Mouse (Mus musculus) spleen, adult 12 weeks (tissue): ENCODE data around the gene 5031439G07Rik.
"Not testable (repeated sequence)": the region's sequence is repeated elsewhere in the genome, so short reads cannot be mapped to it uniquely, and the experiment has no call there.

Experiments used
- DNase-seq: peaks from one replicate; pipeline ENCODE4 v3.0.0; 2022; ENCODE audit warnings: low spot score

5031439G07Rik gene

DNA sequence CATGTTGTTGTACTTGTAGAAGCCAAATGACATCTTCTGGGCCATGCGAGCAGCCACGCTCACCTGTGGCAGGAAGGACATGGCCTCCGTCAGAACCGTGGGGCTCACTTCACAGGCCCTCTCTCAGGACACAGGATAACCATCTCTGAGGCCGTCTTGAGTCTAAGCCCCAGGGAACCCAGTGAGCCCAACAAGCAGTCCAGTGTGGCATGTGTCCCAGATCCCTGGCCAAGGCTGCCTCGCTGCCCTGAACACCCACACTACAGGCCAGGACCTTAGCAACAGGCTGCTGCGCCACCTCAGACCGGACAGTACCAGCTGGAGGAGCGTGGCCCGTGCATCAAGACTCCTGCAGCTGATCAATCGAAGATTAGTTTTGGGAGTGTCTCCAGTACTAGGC, 35.1 kb downstream of the 5031439G07Rik start:
- DNase-seq: no peak

DNA sequence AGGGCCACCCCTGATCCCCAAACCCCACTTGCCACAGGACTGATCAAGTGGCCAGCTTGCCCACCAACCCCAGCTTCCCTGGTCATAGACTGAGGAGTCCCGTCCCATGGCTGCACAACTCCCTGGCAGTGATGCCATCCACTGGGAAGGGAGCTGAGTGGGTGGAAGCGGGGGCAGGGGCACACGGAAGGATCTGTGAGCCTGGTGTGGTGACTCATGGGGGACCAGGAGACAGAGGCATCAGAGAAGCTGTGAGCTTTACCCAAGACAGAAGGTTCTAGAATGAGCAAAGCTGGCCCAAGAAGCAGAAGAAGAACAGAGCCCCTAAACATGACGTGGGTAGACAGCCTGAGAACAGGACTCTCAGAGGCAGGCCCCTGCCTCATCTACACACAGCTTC, 38.3 kb downstream of the 5031439G07Rik start:
- no peak for DNase-seq

DNA sequence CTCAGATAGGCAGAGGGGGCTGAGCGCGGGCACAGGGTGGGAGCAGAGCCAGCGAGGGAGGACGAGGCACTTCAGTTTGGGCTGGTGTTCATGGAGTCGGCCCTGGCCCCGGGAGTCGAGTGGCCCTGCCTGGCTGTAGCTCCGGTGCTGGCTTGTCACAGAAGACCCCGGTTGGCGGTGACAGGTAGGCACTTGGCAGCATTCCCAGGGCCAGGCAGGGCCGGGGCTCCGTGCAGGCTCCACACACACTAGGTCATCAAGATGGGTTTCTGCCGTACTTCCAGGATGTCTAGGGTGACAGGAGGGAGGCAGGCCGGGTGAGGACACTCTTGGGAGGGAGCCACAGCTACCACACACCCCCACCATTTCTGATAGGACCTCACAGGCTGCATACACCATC, 39.4 kb downstream of the 5031439G07Rik start:
- DNase-seq: no peak

DNA sequence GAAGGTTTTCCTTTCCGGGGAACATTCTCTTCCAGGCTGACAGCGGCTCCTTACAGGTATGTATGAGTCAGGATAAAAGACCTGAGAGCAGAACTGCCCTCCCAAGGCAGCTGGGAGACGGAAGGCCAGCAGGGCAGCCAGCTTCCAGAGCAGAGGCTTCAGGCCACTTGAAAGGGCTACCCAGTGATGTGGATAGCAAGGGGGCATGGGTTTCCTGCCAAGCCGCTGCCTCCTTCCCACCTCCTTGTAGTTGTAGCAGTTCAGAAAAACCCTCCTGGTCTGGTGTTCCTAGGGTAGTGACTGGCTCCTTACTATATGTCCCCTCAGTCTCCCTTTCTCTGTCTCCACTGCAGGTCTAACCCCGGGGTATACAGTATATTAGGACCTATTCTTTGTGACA, 44.0 kb downstream of the 5031439G07Rik start:
- no peak for DNase-seq

DNA sequence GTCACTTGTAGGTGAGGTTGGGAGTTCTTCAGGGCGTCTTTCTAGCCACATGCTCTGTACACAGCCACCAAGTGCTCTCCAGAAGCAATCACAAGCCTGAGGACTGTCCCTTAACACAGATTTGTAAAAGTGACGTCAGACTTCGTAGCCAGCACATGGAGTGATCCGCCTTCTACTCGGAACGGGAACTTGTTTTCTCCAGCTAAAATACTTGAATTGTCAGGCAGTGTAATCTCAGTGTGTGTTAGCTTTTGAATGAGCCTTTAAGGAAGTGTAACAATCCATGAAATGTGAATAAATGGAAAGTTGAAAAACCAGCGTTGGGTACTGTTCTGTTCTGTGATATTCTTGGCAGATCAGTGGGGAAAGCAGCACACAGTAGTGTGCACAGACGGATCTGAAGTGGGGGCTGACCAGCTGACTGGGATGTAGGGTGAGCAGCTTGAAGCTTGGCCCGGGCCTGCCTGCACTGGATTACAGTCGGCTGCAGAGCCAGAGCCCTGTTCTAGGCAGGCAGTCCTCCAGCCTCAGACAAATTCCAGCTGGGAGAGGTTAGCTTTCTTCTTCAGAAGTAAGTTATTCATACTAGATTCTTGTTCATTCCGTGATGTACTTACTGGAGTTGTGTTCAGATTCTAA, 45.6 kb downstream of the 5031439G07Rik start:
- DNase-seq: no peak

DNA sequence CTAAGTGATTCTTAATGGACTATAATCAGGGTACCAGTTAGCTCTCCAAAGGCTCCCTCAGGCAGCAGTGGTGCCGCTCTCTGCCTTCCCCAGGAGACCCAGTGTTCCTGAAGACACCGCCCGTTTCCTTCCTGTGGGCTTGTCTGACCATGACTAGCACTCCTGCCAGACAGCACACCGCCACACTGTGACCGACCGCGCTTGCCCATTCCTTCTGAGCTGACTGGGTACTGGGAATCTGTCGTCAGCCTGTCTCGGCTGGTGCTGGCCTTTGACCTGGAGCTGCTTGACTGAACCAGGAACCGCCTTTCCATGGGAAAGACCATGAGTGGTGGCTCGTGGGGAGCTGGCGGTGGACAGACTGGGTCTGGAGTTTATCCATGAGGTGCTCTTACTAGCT, 48.2 kb downstream of the 5031439G07Rik start:
- no peak for DNase-seq

DNA sequence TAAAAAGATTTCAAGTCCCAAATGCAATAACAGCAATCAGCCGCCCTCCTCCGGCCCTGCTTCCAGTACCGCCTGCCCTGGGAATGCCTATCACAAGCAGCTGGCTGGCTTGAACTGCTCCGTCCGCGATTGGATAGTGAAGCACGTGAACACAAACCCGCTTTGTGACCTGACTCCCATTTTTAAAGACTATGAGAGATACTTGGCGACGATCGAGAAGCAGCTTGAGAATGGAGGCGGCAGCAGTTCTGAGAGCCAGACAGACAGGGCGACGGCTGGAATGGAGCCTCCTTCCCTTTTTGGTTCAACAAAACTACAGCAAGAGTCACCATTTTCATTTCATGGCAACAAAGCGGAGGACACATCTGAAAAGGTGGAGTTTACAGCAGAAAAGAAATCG, 53.5 kb downstream of the 5031439G07Rik start:
- no peak for DNase-seq

DNA sequence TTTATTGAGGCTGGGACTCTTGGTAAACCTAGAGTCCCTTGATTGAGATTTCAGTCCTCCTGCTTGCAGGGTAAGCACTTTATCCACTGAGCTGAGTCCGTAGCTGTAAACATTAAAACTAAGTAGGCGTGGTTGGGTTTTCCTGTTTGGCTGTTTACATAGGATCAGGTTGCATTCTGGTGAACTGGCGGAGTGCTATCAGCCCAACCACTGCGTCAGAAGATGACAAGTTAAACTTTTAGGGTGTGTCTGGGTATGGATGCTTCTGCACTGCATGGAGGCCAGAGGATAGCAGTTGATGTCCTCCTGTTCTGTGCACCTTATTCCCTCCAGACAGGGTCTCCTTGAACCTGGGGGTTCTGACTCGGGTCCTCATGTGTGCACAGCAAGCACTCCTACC, 56.0 kb downstream of the 5031439G07Rik start:
- DNase-seq: no peak

DNA sequence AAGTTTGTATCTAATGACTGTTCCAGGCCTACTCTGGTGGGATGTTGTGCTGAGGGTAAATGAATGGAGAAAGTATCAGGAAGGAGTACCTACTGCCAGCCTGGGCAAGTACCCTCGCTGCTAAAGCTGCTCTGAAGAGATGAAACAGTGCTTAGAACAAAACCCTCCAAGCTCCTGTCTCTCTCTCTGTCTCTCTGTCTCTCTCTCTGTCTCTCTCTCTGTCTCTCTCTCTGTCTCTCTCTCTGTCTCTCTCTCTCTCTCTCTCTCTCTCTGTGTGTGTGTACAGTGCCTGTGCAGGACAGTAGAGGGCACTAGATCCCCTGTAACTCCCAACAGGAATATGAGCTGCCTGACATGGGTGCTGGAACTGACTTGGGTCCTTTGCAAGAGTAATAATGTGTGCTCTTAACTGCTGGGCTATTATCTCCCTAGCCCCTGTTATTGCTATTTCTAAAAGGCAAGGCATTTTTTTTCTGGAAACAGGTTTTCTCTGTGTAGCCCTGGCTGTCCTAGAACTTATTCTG, 62.8 kb downstream of the 5031439G07Rik start:
- no peak for DNase-seq

DNA sequence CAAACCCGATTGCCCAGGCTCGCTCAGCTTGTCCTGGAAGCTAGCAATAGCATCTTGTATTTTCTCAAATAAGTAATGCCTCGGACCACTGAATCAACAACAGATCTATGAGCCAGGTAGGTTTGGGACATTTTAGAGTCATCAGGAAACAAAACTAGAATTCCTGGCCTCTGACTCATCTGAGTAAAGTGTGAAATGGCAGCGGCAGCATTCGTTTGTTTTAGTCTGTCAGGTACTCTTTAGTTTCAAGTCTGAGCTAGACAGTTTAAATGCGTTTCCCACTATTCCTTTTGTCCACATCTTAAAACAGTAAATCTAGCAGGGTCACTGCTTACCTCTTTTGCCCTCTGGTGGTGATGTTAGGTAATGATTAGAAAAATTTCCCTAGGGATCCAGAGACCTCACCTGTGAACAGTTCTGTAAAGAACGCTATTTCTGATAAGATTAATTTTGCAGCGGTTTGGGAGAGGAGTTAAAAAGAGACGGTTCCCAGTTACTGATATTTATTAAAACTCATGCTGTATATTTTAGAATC, 63.5 kb downstream of the 5031439G07Rik start:
- DNase-seq: peak; percentile 2

DNA sequence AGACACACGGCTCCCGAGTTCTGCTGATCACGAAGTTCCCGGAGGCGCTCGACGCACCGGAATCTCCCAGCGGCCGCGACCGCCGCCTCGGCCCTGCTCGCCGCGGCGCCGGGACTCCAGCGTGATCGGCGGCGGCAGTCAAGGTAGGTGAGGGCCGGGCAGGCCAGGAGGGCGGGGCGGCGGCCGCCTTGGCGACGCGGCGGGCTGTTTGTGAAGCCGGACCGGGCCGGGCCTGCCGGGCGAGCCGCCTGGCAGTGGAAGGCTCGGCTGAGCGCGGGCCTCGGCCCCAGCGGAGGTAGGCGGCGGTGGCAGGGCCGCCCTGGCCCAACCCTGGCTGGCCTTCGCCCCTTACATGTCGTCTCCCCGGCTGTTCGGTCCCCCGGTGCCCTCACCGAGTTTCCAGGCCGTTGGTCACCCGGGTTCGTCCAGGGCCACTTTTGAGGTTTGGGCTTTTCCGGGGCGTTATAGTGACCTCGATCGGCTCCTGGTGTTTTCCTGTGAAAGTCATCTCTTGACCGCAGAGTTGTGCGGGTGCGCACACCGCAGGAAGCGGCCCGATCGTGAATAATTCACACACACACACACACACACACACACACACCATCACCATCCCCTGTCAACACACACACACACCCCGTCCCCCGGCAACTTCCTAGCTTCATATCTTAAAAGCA, 64.7 kb downstream of the 5031439G07Rik start:
- DNase-seq: no peak

DNA sequence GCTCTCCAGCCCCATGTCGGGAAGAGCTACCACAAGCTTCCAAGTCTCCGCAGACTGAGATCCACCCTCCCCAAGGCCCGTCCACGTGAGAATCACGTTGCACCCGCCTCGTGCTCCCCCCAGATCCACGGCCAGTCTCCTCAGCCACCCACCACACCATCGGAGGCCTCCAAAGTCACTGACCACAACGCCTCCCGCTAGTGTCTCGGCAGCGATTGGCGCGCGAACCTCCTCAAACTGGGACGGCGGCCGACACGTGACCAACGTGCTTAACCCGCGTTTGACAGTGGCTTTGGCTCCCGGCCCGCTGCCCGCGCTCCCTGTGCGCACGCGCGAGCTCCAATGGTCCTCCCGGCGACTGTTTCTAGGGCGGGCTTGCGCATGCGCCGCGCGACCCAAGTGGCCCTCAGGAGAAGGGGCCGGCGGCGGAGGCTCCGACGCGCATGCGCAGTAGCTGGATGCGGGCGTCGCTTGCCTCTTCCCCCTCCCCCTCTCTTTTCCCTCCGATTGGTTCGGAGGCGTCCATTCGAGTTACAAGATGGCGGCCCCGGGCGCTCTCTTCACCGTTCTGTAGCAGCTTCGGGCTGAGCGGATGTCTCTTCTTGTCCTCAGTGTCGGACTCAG, 65.4 kb downstream of the 5031439G07Rik start, which contains the start of gene Nup50:
Gene Nup50 (plus strand): TSS at position 528 of the 624 bp plus-strand sequence.
- peak; percentile 100 for DNase-seq

DNA sequence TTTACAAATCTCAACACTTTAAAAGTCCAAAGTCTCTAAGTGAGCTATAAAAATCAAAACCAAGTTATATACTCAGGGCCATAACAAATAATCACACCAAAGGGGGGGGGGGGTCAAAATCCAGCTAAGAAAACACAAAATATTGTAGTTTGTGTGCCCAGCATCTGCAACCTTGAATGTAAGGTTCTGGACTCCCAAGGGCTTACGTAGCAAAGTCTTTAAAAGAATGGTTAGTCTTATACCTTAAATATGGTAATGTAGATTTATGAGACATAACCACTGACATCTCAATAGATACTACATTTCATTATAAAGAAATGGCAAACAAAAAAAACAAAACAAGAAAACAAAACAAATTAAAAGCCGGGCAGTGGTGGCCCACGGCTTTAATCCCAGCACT, 68.4 kb downstream of the 5031439G07Rik start, which contains the start of gene Gm29666:
Gene Gm29666 (minus strand): TSS at position 101 of the 400 bp plus-strand sequence.
- DNase-seq: no peak

DNA sequence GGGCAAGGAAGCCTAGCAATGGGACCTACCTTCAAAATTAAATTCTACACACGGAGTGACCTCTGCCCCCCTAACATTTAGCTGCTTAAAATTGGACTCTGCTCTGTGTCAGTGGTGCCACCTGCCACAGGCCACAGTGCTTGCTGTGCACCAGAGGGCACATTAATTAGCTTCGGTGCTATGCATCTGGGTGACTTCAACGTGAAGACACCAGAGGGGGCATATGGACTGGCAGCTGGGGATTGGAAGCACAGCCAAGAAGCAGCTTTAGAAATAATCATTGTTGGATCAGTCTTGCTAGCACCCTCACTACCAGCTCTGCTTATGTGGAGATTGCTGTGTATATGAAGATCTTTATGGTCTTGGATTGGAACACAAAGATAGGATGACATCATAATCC, 75.2 kb downstream of the 5031439G07Rik start:
- DNase-seq: no peak

DNA sequence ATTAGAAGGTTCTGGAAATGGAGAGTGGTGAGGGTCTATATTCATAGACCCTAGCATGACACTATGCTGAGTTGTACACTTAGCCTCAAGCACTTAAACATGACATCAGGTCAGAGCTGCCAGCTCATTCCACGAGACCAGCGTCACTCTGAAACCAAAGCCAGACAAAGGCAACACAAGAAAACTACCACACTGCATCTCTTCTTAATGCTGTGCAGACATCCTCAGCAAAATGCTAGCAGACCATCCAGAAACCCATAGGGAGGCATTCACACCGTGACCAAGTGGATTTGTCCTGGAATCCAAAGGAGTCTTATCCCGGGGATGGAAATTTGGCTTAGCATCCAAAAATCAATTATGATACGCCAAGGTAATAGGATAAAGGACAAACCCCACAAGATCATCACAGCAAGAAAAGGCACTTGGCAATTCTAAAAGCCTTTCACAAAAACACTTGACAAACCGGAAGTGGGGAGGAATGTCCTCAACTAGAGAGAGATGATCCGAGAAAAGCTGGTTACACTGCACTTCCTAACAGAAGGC, 84.4 kb downstream of the 5031439G07Rik start:
- no peak for DNase-seq

DNA sequence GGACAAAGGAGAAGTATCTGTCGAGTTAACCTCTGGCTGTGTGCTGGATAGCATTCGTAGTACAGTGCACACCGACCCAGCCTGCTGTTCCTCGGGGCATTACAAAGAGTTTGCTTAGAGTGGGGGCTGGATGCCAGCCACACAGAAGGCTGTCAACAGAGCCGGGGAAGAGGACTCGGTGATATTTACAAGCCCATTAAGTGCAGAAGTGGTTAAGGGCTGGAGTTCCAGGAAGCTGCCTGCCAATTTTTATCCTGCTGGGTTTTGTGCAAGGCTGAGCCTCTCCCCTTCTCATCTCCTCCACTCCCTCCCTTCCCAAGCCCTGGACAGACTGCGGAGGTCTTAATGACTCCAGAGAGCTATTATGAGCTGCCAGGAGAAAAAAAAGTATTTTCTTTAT, 90.3 kb downstream of the 5031439G07Rik start:
- DNase-seq: no peak

DNA sequence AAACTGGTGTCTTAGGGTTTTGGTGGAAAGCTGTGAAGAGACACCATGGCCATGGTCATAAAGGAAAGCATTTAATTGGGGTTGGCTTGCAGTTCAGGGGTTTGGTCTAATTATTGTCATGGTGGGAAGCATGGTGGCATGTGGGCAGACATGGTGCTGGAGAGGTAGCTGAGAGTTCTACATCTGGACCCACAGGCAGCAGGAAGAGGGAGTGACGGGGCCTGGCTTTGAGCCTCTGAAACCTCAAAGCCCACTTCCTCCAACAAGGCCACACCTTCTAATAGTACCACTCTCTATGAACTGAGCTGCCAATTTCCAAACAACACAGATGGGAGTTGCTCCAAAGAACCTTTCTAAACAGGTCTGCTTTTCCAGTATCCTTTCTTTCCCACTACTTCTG, 91.7 kb downstream of the 5031439G07Rik start:
- DNase-seq: no peak

DNA sequence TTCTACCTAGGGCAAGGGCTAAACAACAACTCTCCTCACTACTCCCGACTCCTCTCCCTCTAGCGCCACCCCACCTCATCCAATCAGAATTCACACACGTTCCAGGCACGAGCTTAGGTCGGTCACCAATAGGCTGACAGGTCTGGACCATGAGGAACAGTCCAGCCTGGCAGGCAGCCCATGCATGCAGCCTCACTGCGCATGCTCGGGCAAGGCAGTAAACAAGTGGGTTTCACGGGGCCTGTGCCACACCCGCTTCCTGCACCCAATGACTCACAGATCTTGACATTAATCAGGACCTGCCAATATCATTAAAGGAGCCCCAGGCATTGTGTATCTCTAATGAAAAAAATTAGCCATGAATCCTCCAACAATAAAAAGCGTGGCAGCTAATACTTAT, 92.1 kb downstream of the 5031439G07Rik start:
- not testable (repeated sequence) for DNase-seq
